In the genomic region with DNA sequence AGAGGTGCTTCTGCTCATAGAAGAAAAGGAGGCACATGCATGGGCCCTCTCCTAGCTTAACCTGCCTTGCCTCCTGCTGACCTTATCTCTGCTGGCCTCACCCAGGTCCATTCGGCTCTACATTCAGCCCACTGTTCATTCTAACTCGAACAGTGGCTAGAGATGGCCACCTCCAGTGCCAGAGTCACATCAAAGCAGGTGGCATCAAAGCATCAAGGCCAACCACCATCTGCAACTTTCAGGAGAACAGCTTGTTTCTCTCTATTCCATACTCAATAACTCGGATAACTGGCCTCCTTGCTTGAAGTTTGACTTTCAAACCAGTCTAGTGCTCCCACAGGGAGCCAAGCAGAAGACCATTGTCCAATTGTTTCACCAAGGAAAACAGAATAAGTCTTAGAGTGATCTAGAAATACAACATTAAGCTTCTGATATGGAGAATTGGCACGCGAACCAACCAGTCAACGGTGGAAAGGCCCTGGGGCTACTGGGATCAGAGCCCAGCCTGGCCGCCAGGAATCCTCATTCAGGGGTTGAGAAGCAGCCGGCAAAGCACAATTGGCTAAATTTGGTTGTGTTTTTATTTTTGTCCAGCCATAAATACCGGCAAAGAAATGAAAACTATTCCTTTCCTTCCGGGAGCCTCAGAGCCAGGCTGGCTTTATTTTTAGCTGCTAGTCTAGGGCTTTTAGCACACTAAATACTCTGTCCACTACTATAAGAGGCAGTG, we compare ENCODE assay signal across 9 mouse cellular contexts.
DNase-seq lines count a peak whose midpoint lies in the region; ATAC-seq lines count a peak whose summit lies in the region.
"Had no signal": no experiment of that assay in that cellular context is flagged by ENCODE, and none has a peak within 500 bp of the region (broad histone marks: within the 10 kb centered on the region; RNA-seq: fewer than 3 reads in every experiment).

No protein-coding gene starts in this region.

- H3K27me3 ChIP-seq in heart, embryonic 13.5 days (replicated peaks) = no peaks in the 10 kb centered on the region

- no peak for ATAC-seq in heart, embryonic 13.5 days (ENCODE audit: extremely low read depth, insufficient number of reproducible peaks, low FRiP score, low TSS enrichment)

- H3K36me3 ChIP-seq in heart, embryonic 13.5 days = no peaks in the 10 kb centered on the region

- H3K9ac ChIP-seq in heart, embryonic 13.5 days = no peak overlapping the region
- H3K9ac ChIP-seq: liver, embryonic 14.5 days had no signal

- H3K4me3 ChIP-seq in heart, embryonic 13.5 days = no peak overlapping the region

- peaks cover 14% of the 10 kb centered on the region for H3K4me1 ChIP-seq in heart, embryonic 13.5 days

- H3K4me2 ChIP-seq in heart, embryonic 13.5 days = peak overlapping the region; percentile 2; the same call in 1 of the 2 replicates

- DNase-seq in ovary, postnatal 36 days (ENCODE audit: low spot score) = peak; percentile 39
- DNase-seq in ovary, postnatal 14 days (ENCODE audit: low spot score) = no peak
- DNase-seq in cerebellum, adult 9-10 months = peak; percentile 90
- DNase-seq in right cerebral cortex, postnatal 25 days = no peak
- no peak for DNase-seq in frontal cortex, postnatal 10 days (ENCODE audit: low spot score in 2 of 2)
- no peak for DNase-seq in thymus, postnatal 4 days
- DNase-seq: thymus, postnatal 36 days had no signal

- peak overlapping the region; percentile 36; the same call in 1 of the 2 replicates for H3K27ac ChIP-seq in heart, embryonic 13.5 days (replicated peaks)
- H3K27ac ChIP-seq: liver, embryonic 14.5 days had no signal

- H3K9me3 ChIP-seq in heart, embryonic 13.5 days = no peaks in the 10 kb centered on the region

- 64% methylated on average over 10 of the region's 10 CpGs for WGBS in heart, embryonic 13.5 days

Comparison
In these comparisons a context has a peak if more than half of its experiments do, and no peak if none do; other contexts are left out.
1. DNase-seq: peak in ovary, postnatal 36 days (single experiment) and cerebellum, adult 9-10 months (single experiment); none in ovary, postnatal 14 days (single experiment), right cerebral cortex, postnatal 25 days (single experiment), frontal cortex, postnatal 10 days (0 of 2) and thymus, postnatal 4 days (single experiment).